Mouse (Mus musculus): Measurements from ENCODE around the gene Utp15.
A peak's percentile ranks its signal among the peaks of the same experiment; 100 is the strongest.

The Utp15 gene

DNA sequence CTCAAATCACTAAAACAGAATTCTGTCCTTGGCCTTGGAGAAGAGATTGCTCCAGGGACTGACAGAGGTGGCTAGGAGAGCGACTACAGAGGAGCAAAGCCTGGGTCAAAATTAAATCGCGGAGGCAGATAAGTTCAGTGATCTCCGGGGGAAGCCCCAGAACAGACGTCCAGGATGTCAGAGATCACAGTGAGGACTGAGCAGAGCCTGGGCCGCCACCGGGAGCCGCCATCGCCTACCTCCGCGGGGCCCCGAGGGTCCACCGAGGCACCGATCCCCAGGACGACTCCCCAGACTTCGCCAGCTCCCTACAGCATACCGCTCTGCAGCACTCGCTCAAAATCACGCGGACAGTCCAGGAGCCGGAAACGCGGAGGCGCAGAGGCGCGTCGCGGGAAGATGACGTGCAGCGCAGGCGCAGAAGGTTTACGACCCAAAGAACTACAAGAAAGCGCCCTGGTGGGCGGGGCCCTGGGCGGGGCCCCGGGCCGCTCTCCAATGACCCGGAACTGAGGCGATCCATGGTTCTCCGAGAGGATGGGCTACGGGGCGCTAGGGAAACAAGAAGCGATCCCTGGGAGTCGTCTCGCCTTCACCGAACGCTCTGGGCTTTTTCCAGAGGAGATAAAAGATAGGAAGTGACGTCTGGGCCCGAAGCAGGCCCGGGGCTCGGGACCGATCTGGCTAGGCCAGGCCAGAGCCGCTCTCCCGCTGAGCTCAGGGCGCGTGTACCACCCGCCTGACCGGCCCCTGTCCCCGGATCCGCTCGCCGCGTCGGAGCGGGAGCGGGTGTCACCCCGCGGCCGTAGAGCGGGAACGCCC lies at the start of gene Utp15, which contains the start of gene Ankra2:
Gene Utp15, minus strand, starts transcription at position 406 of the 822 bp plus-strand sequence.
Gene Ankra2, plus strand, starts transcription at position 439 of the 822 bp plus-strand sequence.
- DNase-seq (ENCODE audit: low spot score in 2 of 2): peak; percentile 91 to 97

GRCm38 (mm10) chr13:98311597-98311996 lies 48.8 kb upstream of the Utp15 start:
- no peak for DNase-seq (ENCODE audit: low spot score in 2 of 2)

DNA sequence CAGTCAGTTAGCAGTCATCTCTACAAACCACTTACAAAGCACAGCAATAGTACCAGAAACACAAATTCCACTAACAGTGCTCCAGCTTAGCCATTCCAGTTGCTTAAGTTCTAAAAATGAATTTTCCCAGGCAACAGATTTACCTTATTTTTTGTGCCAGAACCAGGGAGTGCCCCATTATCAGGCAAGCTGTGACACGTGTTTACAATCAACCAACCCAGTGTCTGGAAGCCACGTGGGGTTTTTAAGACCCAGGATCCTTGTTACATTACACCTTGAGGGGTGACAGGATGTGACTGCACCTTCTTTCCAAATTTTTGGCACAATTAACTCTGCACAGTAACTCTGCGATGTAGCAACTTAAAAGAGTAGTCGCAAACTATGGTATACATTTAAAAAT lies 45.9 kb upstream of the Utp15 start:
- no peak for DNase-seq (ENCODE audit: low spot score in 2 of 2)

- DNase-seq (ENCODE audit: low spot score in 2 of 2): no peak
Measured at GRCm38 (mm10) chr13:98308004-98308403, 45.2 kb upstream of the Utp15 start.

- no peak for DNase-seq (ENCODE audit: low spot score in 2 of 2)
Measured at GRCm38 (mm10) chr13:98306852-98307475, 44.1 kb upstream of the Utp15 start.

DNA sequence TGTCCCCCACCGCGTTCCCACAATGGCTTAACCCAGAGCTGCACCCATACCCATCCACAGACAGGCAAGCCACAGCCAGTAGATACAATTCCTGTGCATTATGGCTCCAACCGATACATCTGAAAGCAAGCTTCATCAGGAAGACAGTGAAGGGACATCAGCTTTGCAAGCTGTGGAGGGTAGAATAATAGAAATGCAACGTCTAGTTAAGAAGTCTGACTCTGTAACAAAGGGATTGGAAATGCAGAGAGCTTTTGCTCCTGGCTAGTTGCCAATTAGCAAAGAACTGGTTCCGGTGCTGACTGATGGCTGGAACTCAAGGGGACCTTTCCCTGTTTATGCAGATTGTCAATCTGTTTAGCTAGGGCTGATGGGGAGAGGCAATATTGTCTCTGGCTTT lies 43.6 kb upstream of the Utp15 start:
- no peak for DNase-seq (ENCODE audit: low spot score in 2 of 2)

DNA sequence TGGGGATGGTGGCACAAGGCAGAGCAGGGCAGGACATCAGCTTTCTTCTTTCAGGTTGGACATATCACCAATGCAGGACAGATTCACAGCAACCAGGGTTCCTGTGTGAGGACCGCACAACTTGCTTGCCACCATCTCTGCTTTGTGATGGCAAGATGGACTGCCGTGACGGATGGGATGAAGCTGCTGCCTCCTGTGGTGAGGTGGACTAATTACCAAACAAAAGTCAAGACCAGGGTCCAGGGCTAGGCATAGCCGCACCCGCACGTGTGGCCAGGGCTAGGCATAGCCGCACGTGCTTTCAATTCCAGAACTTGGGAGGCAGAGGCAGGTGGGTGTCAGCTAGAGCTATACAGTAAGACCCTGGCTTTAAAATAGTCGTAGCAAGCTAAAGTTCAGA lies 42.4 kb upstream of the Utp15 start:
- no peak for DNase-seq (ENCODE audit: low spot score in 2 of 2)

GRCm38 (mm10) chr13:98298833-98299758 lies 36.3 kb upstream of the Utp15 start:
- DNase-seq (ENCODE audit: low spot score in 2 of 2): peak; percentile 20 to 56

- no peak for DNase-seq (ENCODE audit: low spot score in 2 of 2)
Measured at GRCm38 (mm10) chr13:98297883-98298482, 35.1 kb upstream of the Utp15 start.

DNA sequence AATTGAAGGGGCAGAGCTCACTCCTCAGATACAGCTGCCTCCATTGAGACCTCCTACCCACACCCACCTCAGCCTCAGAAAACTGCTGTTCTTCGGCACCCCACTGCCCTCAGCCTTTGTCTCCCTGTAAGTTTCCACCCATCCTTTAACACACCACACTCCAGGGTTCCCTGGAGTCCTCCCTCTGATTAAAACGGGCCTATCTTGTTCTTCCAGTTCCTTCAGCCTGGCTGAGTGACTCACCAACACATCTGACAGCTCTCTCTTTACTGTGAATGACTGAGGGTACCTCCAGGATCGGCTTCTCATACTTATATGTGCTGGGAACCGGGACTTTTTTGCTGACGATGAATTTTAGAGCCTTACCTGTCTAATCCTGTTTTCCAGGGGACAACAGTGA lies 33.2 kb upstream of the Utp15 start:
- DNase-seq (ENCODE audit: low spot score in 2 of 2): no peak

- DNase-seq (ENCODE audit: low spot score in 2 of 2): no peak
Measured at GRCm38 (mm10) chr13:98291712-98292111, 28.9 kb upstream of the Utp15 start.

DNA sequence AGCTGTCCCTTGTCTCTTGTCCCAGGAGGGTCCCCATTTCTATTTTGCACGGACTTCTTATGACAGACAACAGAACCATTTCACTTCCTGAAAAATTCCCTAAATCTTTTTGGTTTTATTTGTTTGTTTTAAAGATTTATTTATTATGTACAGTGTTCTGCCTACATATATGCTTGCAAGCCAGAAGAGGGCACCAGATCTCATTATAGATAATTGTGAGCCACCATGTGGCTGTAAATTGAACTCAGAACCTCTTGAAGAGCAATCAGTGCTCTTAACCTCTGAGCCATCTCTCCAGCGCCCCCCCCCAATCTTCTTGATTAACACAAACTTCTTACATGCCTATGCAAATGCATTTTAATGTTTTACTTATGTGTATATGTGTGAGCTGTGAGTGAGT lies 27.9 kb upstream of the Utp15 start:
- no peak for DNase-seq (ENCODE audit: low spot score in 2 of 2)

DNA sequence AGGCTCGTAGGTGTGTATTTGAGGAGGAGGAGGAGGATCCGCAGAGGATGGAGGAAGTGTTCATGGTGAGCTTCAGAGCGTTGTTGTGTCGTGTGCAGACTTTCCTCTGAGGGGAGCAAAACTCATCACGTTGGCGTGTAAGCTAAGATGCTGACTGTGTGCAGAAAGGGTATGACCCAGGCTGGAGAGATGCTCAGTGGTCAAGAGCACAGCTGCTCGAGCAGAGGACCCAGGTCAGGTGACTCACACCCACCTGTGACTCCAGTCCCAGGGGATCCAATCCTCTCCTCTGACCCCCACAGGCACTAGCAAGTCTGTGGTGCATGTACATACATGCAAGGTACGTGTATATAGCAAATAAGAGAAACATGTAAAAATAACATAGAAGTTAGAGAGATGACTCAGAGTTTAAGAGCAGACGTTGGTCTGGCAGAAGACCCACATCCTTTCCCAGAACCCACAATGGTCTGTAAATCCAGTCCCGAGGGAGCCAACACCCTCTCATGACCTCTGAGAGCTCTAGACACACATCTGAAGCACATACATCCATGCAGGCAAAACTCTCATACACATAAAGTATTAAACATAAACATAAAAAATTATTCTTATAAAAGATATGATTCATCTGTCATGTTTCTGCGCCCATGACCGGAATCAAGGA lies 18.3 kb upstream of the Utp15 start:
- DNase-seq (ENCODE audit: low spot score in 2 of 2): no peak

DNA sequence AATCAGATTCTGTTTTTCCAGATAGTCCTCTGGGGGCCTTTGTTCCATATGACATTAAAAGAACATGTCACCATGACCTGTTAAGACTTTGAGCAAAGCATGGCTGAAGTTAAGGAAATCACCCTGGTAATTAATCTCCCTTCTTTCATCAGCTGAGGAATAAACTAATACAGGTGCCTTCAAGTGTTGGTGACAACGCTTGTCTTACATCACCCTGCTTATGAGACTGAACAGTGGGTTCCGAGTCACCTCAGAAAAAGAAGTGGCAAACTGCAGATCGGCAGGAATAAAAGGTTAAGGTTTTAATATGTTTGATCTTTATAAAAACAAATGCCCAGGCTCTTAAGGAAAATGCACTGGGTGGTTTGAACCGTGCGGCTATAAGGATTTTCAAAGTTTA lies 16.8 kb upstream of the Utp15 start, which contains the start of gene Gm21976:
Gene Gm21976, plus strand, starts transcription at position 202 of the 400 bp plus-strand sequence.
- DNase-seq (ENCODE audit: low spot score in 2 of 2): no peak

DNA sequence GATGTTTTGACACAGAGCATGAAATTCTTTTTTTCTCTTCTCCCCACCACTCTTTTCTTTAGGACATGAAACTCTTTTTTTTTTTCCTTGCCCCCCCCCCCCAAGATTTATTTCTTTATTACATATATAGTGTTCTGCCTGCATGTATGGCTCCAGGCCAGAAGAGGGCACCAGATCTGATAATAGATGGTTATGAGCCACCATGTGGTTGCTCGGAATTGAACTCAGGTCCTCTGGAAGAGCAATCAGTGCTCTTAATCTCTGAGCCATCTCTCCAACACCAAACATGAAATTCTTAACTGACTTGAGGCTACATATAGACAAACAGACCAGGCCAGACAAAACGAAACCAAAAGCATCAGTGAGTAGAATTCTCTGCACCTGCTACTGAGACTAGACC lies 14.7 kb upstream of the Utp15 start:
- DNase-seq (ENCODE audit: low spot score in 2 of 2): no peak

DNA sequence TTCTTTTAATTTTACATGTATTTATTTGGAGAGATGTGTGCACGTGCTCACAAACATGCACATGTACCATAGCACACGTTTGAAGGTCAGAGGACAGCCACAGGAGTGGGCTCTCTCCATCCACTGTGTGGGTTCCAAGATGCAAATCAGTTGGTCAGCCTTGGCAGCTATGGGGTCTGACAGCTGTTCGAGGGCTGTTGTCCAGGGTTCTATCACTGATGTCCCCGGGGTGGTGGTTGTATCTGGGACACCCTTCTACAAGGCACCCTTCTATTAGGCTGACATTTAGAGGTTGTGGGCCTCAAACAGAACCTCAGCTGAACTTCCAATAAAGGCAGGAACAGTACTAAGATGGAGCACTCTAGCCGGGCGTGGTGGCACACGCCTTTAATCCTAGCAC lies 13.4 kb upstream of the Utp15 start:
- no peak for DNase-seq (ENCODE audit: low spot score in 2 of 2)

GRCm38 (mm10) chr13:98275646-98276045 lies 12.8 kb upstream of the Utp15 start:
- DNase-seq (ENCODE audit: low spot score in 2 of 2): no peak

DNA sequence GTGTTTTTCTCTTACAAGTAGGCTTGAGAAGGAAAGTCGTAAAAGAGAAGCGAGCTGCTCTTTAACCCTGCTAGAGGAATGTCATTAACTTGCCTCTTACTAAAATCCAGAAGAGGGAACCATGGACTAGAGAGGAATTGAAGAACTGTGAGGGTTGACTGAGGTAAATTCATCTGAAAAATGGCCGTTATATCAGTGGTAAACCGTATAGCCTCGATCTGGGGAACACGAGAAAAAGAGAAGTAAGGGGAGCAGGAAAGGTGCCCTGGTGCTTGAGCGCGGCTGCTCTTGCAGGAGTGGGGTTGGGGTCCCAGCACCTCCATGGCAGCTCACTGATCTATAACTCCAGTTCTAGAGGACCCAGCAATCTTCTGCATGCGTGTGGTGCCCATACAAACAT lies 11.2 kb upstream of the Utp15 start:
- DNase-seq (ENCODE audit: low spot score in 2 of 2): no peak

DNA sequence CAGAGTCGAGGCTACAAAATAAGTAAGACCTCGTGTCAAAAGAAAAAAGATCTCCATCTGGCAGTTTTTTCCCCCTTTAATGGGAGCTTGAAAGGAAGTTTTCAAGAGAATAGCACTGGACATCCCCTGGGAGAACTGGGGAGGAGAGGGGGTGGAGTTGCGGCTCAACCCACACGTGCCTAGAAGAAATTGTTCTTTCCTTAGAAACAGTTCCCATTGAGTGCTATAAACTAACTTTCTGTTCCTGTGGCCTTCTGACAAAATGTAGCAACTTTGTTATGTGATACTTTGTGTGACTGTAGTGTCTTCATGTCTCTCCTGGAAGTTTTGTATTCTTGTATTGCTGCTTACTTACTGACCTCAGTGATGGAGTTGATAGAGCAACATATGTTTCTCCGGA lies 1.3 kb upstream of the Utp15 start:
- DNase-seq (ENCODE audit: low spot score in 2 of 2): no peak

DNA sequence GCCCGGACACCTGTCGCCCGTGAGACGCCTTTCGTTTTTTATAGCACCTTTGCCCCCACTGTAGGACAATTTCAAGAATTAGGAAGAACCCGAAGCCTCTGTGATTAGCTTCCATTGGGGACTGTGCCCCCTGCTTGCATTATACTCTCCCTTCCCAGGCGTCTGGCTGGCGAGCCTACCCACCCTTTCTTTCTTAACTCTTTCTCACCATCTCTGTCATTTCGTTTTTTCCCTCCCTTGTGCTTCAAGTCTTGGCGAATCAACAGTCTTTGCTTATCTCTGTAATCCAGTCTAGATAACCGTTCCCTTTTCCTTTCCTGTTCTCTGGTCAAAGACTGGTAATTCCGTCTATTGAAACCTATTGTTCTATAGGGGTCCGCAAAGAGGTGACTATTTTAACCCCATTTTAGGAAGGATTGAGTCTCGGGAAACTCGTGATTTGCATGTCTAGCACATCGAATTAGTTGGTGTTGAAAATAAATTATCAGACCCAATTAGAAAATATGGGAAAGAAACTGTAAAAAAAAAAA lies 682 bp upstream of the Utp15 start:
- no peak for DNase-seq (ENCODE audit: low spot score in 2 of 2)

GRCm38 (mm10) chr13:98254921-98255320 lies 7.9 kb downstream of the Utp15 start:
- DNase-seq (ENCODE audit: low spot score in 2 of 2): no peak

Data from thymus, postnatal 10 days (tissue).